Mouse (Mus musculus) right cerebral cortex, postnatal 10 days (tissue): Measurements from ENCODE around the gene Lats1.
"Not testable (repeated sequence)": the region's sequence is repeated elsewhere in the genome, so short reads cannot be mapped to it uniquely, and the experiment has no call there.

Experiments used
- DNase-seq, 2 experiments: peaks; one replicate each; pipeline ENCODE4 v3.0.0; 2021; ENCODE audit warnings: low spot score in 2 of 2

Lats1 gene

DNA sequence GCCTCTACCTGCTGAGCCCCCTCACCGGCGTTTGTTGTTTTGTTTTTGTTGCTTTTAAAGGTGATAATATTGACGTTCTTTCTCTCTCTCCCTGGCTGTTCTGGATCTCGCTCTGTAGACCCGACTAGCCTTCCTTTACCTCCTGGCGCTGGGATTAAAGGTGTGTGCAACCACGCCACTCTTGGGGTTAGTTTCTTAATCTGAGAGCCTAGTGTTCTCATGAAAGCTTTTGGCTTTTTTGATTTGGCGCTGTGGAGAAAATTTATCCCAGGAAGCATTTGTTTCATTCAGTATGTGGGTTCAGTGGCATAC, 45.4 kb downstream of the Lats1 start:
- no peak for DNase-seq

- no peak for DNase-seq
Observed at GRCm38 (mm10) chr10:7727011-7727410, 46.0 kb downstream of the Lats1 start.

DNA sequence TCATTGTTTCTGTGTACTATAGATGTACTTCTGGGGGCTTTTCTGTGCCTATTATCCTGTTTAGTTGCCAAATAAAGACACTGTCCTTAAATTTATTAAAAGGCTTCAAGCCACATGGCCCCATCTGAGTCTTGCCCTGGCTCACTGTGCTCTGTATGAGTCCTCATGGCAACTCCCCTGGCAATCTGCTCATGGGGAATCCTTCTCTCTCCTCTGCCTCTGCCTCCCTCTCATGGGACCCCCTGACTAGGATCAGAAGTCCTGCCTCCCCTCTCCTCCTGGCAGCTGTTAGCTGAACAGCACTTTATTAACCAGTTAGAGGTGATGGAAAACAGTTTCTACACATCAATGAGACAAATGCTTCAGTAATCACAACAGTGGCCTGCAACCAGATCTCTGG, 50.6 kb downstream of the Lats1 start:
- DNase-seq, result no peak

DNA sequence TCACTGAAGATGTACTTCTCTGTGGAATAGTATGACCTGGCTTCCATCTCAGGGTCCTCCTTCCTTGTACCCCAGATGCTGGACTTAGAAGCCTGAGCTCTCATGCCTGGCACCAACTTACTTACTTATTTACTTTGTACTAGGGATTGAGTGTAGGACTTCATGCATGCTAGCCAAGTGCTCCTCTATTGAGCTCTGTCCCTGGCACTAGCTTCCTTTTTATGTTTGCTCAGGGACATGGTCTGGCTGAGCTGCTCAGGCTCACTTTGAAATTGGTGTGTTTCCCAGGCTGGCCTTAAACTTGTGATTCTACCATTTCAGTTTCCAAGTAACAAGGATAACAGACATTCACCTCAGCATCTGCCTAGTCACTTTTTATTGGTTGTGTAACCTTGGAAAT, 56.1 kb downstream of the Lats1 start:
- no peak for DNase-seq

DNA sequence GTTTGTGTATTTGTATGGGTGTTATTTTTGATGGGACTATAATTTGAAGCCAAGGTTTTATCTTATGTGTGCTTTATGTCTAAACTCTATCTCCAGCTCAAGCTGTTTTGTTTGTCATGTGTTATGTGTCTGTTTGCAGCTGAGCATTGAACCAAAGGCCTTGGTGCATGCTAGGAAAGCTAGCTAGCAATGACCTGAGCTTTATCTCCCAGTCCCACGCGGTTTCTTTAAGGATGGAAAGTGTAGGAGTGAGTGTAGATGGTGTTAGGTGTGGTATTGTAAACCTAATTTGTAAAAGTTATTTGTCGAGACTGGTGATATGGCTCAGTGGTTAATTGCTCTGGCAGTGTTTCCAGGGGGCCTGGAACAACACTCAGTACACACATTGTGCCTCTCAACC, 56.9 kb downstream of the Lats1 start:
- DNase-seq, result no peak

GRCm38 (mm10) chr10:7745528-7745927, 64.5 kb downstream of the Lats1 start:
- DNase-seq, result not testable (repeated sequence)

DNA sequence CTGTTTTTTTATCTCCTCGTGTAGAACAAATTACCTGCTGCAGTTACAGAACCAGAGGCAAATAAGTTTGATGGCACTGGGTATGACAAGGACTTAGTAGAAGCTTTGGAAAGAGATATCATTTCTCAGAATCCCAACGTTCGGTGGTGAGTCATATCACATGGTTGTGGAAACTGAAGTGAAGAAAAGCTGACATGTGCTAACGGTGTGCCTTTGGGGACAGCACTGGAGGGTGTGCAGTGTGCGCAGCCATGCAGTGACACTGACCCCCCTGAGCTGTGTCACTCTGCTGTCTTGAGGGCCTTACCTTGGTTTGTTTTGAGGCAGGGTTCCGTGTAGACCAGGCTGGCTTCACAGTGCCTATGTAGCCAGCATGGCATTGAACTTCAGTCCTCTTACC, 67.7 kb downstream of the Lats1 start:
- DNase-seq, result no peak

DNA sequence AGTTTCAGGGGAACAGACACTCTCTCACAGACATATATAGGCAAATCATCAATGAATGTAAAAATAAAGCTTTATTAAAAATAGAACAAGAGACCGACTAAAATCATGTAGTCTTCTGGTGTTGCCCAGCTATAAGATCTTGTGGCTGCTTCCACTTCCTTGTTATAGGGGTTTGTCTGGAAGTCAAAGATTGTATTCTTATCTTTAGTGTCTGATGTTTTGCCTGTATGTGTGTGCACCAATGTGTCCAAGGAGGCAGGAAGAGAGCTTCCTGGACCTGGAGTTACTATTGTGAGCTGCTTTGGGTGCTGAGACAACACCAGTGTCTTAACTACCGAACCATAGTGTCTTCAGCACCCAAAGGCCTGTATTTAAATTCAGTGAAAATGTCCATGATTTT, 76.5 kb downstream of the Lats1 start:
- DNase-seq, result no peak
